Mouse (Mus musculus) monocyte, adult 5-6 weeks (primary cell): ENCODE measurements at regions not wholly inside any gene's neighbourhood (a gene's known extent, or its start where the extent isn't known, plus 50 kb on each side); places are given as distances from the start of the nearest gene placed in this dataset.

Experiments
- ATAC-seq: fragments of 153-309, 156-312 bp; replicated peaks from 2 replicates; pipeline ENCODE4 v1.8.0; 2017; ENCODE audit warnings: mild to moderate bottlenecking; ENCODE audit not compliant: low TSS enrichment, insufficient number of reproducible peaks, severe bottlenecking, poor library complexity, low FRiP score

DNA sequence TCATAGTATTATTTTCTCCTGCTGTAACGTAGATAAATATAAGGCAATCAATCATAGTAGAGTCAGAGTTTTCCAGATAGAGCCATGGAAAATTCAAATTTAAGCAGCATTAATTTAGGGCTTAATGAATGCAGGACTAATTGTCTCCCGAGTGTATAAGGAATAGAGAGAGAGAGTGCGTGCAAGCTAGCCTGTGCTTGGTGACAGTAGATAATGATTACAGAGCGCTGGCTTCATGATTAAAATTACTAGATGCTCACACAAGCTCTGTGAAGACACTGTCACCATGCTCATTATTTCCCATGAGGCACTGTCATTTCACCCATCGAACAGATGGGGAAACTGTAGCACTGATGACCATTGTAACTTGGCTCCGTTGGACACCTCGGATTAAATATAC, 109.9 kb upstream of the Man2a1 start:
- ATAC-seq, result no peak

DNA sequence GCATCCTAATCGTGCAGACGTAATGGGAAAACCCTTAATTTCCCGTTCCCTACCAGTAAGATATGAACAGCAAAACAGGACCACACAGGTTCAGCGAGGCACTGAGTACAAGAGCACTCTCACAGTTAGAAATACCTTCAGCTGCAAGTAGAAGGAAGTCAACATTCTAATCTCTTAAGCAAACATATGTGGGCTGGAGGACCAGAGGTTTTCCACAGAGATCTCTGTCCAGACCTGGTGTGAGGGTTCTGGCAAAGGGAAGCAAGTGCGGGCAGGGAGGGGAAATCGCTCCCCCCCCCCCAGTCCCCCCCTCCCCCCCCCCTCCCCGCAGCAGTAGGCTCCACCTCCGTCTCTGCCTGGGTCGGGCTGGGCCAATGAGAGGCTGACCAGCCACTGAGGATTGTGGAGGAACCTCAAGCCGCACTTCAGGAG, 108.6 kb upstream of the Man2a1 start:
- no peak for ATAC-seq

DNA sequence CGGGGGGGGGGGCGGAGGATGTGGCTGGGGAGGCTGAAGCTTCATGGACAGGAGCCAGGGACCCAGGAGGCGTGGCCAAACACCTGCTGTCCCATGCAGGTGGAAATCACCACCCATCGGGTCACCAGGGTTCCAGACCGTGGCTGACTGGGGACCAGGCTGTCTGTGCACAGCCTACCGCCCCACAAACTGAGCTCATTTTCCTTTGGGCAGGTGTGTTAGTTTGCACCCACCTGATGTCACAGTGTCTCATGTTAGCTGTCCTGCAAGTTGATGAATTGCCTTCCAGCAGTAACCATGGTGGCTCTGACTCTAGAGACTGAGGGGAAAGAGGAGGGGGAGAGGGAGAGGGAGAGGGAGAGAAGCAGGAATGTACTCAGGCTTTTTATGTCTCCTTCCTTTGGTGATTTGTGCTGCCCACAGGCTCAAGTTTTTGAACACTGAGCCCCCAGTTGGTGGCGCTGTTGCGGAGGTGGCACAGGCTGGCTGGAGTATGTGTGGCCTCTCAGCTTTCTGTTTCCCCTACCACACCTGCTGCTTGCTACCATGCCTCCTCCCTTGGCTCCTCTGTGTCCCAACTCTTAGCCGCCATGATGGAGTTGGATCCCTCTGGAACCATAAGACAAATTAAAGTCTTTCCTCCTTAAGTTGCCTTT, 107.8 kb upstream of the Man2a1 start:
- no peak for ATAC-seq

DNA sequence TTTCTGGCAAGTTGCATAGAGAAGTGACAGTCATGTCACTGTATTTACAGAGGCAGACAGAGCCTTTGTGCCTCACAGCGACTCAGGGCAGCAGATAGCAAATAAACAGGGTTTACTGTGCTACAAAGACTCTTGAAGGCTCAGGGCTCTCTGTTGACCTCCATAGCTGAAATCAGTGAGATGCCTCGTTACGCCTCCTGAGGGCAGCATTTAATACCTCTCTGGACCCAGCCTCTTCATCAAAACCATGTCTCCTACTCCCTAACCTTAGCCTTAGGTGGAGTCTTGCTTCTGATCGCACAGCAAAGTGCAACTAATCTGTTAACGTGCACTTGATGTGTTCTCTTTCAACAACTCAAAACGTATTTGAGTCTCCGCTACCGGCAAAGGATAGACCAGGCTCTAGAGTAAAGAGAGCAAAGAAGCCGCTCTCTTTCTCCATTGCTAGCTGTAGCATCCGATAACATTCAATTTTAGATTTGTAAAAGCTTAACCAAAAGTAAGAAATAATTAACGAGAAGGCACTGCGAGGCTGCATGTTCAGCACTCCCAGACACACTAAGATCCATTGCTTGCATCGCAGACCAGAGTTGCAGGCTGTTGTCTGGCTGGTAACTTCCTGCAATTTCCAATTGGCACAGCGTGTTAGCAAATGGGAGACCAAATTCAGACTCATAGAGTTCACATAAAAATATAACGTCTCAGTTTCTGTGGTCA, 101.1 kb upstream of the Man2a1 start:
- no peak for ATAC-seq

DNA sequence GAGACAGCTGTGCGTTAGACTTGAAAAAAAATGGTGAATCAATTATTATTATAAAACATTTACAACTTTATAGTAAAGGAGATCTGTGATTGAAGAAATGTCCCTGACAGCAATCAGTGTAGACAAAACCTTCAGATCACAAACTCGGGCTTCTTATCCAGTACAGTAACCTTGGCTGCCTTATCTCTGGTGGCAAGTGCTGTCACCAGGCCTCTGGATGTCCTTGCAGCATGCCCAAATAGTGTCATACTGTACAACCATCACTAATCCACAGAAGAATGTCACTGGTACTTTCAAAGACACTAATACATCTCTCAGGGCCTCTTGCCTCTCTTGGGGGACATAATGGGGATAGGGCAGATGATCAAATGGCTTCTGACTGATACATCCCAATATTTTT, 98.2 kb upstream of the Man2a1 start:
- no peak for ATAC-seq

DNA sequence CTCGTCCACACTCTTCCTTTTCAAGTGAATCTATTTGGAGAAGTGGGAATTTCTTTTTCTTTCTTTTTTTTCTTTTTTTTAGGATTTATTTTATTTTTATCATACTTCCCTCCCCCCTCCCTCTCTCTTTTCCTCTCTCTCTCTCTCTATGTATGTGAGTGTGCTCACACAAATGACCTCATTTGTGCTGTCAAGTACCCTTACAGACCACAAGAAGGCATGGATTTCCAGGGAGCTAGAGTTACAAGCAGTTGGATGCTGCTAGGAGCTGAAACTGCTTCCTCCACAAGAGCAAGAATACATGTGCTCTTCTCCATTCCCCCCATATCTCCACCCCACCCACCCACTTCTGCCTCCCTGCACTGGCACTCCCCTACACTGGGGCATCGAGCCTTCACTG, 94.6 kb upstream of the Man2a1 start:
- no peak for ATAC-seq

DNA sequence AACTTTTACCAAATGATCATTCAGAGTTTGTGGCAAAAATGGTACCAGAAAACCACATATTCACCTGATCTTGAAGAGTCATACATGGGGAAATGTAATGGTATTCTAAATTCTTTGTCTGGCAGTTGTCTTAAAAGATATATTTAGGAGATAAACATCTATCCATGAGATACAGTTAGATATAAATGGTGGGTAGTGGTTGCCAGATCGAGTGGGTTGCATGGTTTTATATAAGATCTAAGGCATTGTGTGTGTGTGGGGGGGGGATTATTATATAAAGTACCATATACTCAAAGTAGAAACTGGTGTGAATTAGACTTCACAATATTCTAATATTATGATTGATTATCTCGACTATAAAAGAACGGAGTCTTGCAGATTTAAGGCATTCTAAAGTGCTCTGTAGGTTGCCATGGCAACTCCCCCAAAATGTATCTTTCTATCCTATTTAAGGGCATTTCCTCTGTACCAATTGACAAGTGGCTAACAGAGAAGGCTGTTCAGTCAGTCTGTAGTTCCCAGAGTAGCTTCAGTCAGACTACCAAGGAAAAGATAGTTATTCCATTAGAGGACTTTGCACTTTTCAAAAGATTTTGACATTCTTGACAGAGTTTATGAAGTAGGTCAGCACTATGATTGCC, 89.3 kb upstream of the Man2a1 start:
- ATAC-seq, result no peak

DNA sequence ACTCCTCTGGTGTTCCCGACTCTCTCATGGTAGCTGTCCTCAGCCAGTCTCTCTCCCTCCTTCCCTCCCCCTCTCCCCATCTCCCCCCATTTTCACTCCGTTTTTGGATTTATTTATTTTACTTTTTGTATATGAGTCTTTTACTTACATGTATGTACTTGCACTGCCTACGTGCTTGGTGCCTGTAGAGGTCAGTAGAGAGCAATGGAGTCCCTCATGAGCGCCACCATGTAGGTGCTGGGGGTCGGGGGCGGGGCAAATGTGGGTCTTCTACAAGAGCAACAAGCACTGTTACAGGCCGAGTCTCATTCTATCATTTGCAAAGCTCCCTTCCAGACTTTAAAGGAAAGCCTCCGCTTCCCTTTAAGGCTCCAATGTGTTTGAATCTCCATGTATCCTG, 78.3 kb upstream of the Man2a1 start:
- no peak for ATAC-seq

DNA sequence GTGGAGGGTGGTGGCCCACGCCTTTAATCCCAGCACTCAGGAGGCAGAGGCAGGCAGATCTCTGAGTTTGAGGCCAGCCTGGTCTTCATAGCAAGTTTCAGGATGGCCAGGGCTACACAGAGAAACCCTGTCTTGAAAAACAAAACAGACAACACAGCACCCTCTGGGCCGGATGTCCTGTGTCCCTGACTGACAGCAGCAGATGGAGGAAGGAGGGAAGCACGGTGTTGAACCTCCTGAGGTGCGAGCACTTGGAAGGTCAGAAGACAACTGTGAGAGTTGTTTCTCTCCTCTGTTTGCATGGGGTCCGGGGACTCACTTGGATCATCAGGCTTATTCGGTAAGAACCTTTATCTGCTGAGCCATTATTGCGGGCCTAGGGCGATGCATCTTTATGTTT, 76.6 kb upstream of the Man2a1 start:
- ATAC-seq, result no peak

DNA sequence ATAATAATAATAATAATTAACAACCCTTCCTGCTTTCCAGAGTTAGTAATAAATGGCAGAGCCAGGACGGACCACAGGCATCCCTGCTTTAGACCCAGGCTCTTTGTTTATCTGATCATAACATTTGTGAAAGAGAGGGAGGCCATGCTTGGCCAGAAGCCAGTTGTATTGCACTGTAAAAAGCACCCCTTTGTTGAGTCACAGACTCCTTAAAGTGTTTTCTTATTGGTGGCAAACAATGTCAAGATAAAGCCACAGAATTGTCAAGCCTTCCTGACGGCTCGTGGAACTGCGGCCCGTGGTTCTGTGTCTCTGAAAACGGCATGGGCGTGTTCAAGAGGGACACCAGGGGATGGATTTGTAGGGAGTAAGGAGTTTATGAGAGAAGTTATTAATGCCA, 72.7 kb upstream of the Man2a1 start:
- ATAC-seq, result no peak

DNA sequence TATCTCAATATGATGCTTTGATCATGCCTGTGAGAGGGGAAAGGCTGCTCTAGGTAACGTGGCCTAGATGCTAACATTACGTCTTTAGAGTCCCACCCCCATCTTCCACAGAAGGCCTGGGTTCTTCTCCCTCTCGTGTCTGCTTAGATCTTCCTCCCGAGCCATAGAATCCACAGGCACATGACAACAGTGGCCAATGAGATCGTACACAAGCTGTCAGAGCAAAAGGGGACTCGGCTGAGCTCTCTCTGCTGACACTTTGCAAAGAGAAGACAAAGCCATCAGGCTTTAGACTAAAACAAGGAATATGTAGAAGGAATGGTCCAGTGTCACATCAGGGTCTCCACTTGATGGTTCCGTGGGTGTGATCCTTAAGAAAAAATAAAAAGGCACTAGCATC, 72.1 kb upstream of the Man2a1 start:
- ATAC-seq, result no peak

DNA sequence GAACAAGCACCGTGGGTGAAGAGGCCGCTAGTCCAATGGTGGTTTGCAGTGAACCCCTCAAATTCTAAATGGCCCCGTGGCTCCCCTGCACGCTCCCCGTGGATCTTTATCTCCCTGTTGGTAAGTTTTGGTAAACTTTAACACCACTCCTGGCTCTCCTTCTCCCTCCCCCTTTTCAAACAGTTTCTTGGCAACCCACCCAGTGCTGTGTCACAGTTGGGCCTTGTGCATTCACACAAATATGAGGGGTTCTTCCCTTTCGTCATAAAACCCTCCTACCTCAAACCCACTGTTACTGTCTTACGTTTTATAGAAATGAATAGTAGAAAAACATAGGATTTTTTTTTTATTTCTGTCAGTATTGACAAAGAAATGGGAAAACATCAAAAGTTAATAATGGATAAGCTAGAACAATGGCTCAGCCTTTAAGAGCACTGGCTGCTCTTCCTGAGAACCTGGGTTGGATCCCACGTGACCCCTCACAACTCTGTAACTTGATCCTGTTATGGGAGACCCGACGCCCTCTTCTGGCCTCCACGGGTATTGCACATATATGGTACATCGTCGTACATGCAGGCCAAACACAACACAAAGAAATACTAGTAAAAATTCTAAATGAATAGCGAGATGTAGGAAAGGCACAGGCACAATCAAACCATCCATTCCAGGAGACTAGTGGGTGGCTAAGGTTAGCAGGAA, 71.1 kb upstream of the Man2a1 start:
- ATAC-seq, result no peak

DNA sequence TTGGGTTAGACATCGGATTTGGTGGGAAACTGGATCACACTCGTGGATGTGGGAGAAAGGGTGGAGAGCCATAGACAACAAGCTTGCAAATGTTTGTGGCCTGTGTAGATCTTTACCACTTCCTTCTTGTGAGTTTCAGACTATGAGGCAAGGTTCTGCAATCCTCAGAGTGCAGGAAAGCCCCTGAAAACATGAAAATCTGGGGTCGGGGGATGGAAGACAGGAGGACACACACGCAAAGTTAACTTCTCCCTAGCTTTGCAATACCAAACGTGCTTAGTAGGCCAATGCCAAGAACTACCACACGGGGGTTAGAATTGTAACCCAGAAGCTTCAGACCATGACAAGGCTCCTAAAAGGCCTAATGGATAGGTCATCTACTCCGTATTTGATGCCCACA, 69.4 kb upstream of the Man2a1 start:
- peak; percentile 69; the same call in 1 of the 2 replicates for ATAC-seq

DNA sequence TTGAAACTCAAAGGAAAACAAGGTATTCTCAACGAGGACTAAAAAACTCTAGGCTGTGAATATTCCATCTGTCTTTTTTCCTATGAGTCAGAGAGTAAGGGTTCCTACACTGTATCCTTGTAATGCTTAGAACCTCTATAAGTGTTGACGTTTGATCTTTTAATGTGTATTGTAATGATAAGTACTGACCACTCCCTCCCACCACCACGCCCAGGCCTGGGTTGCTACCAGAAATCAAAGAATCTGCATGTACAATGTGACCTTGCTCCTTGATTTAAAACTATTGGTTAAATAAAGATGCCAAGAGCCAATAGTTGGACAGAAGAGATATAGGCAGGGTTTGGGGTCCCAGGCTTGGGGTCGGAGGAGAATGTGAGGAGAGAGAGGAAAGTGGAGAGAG, 66.2 kb upstream of the Man2a1 start:
- ATAC-seq, result no peak

DNA sequence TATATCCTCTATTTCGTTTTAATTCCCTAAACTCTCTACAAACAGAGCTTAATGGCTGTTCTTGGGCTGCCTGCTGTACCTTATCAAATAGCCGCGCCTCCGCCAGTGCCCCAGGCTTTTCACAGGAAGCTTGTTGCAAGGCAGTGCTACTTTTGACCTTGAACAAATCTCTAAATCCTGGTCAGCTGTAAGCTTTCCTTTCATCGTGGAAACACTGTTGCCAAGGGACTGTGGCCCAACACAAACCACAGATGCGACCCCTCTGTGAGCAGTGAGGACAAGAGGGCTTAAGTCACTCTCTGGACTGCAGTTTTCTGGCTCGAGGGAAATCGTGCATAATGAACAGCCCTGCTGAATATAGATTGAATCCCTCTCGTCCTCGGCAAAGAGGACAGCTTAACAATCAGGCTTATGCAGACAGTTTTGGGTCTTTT, 62.0 kb upstream of the Man2a1 start:
- ATAC-seq, result no peak

DNA sequence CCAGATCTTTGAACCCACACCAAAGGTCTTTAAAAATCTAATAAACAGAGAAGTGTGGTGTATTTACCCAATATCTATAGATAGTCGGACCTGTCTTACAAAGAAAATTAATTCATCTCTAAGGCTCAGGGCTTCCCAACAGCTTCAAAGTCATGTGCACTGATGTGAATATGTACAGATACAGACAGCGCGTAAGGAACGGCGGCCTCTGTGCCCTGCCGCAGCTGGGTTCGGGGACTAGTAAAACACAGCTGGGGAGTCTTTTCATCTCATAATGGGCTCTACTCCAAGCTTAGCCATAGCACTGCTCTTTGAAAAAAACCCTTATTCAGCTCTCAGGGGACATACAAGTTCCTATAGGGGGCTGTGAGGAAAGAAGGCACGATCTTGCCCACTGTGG, 60.1 kb upstream of the Man2a1 start:
- ATAC-seq, result no peak

DNA sequence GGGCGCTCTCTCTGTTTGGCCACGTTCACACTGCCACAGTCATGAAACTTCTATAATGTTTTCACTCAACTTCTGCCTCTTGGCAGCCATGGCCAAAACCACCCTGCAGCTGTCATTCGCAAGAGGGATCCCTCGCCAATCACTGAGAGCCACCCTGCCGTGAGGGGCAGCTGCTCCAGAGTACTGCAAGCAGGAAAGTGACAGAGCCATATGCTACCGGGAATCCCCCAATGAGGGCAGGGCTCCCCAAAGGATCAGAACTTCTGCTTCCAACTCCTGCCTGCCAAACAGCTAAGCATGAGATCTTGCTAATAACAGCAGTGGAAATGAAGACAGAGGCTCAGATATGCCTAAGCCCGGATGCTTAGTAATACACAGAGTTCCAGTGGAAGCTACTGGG, 52.0 kb upstream of the Man2a1 start:
- no peak for ATAC-seq

DNA sequence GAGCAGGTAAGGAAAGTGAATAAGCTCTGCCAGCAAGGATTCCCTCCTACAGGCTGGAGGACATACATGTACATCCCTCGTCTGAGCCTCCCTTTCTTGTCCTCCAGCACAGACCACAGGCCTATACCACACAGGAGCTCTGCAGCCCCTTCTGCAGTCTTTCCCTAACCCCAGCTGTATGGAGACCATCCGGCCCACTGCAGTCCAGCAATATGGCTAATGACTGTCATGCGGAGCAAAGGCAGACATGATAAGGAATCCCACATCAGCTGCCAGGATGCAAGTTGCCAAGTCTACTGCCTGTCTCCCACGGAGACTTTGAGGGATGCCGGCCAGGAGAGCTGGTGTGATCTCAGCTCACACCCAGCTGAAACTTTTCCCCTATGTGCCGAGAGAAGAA, 50.5 kb upstream of the Man2a1 start:
- ATAC-seq, result no peak
